Mouse (Mus musculus) midbrain, postnatal 0 days (tissue): ENCODE results near the gene 9430007A20Rik. TPM values are rescaled to one million over a fixed set of nuclear protein-coding genes. Genes with fewer than 3 reads are reported as not detected.

ENCODE experiments used
- ATAC-seq: fragments of 200-750 bp; cut with Nextera tagmentation; 2 replicates; pipeline ENCODE4 v1.8.0; 2017; ENCODE audit warnings: moderate number of reproducible peaks, mild to moderate bottlenecking, moderate TSS enrichment, moderate library complexity; ENCODE audit not compliant: low FRiP score
- DNase-seq: peaks from one replicate; pipeline ENCODE4 v3.0.0-alpha.2; 2015; ENCODE audit warnings: low spot score
- H3K27ac ChIP-seq: fragments of 300-500 bp; sonication (generic); 2 replicates; pipeline ENCODE4 v1.5.1; 2014; ENCODE audit warnings: low read depth, mild to moderate bottlenecking, low read length, mixed read lengths
- H3K27me3 ChIP-seq: fragments of 300-500 bp; sonication (generic); 2 replicates; pipeline ENCODE4 v1.6.1; 2014; ENCODE audit warnings: low read length, control low read depth, mixed read lengths; ENCODE audit not compliant: insufficient read depth
- H3K36me3 ChIP-seq: fragments of 300-500 bp; sonication (generic); 2 replicates; pipeline ENCODE4 v1.6.1; 2014; ENCODE audit warnings: low read length, control low read depth, mixed read lengths; ENCODE audit not compliant: insufficient read depth
- H3K4me1 ChIP-seq: fragments of 300-500 bp; sonication (generic); 2 replicates; pipeline ENCODE4 v1.6.1; 2014; ENCODE audit warnings: mild to moderate bottlenecking, control low read depth, antibody characterized with exemption, low read length, mixed read lengths; ENCODE audit not compliant: insufficient read depth
- H3K4me2 ChIP-seq: fragments of 300-500 bp; sonication (generic); 2 replicates; pipeline ENCODE4 v1.6.1; 2014; ENCODE audit warnings: low read depth, mild to moderate bottlenecking, low read length, mixed read lengths; ENCODE audit not compliant: poor library complexity, severe bottlenecking
- H3K4me3 ChIP-seq: fragments of 300-500 bp; sonication (generic); 2 replicates; pipeline ENCODE4 v1.5.1; 2014; ENCODE audit warnings: low read depth, mild to moderate bottlenecking, low read length, moderate library complexity
- H3K9ac ChIP-seq: fragments of 300-500 bp; sonication (generic); replicated peaks from 2 replicates; pipeline ENCODE4 v1.6.1; 2014; ENCODE audit warnings: mild to moderate bottlenecking, low read length, moderate library complexity, mixed read lengths; ENCODE audit not compliant: poor library complexity, severe bottlenecking
- H3K9me3 ChIP-seq: fragments of 300-500 bp; sonication (generic); 2 replicates; pipeline ENCODE4 v1.6.1; 2016; ENCODE audit warnings: low read length, control low read depth
- CTCF ChIP-seq: IDR thresholded peaks from 2 replicates; pipeline ENCODE4 v1.5.1; 2016; ENCODE audit warnings: antibody characterized with exemption, mild to moderate bottlenecking
- WGBS: fragments of 180-500 bp; shearing (Covaris S2); extraction: QIAGEN DNeasy Blood & Tissue Kit; methylation state at CpG from one replicate; pipeline ENCODE4 v1.1.7; 2014; 5-methylcytosine and 5-hydroxymethylcytosine counted together
- polyA plus RNA-seq: library from polyadenylated mRNA; unstranded; fragments of >200 nt; fragmentation: Nextera tagmentation; extraction: Ambion mirVana; gene quantifications from 2 replicates; pipeline ENCODE4 v1.2.1, GENCODE M21; 2015
- total RNA-seq: library from RNA; depleted of rRNA; stranded (reverse); fragments of >200 nt; gene quantifications from 2 replicates; pipeline ENCODE4 v1.2.3, GENCODE M21; 2014; rRNA removed

9430007A20Rik gene
- total and polyA plus RNA-seq, 2 experiments from 2014 or later: not detected

DNA sequence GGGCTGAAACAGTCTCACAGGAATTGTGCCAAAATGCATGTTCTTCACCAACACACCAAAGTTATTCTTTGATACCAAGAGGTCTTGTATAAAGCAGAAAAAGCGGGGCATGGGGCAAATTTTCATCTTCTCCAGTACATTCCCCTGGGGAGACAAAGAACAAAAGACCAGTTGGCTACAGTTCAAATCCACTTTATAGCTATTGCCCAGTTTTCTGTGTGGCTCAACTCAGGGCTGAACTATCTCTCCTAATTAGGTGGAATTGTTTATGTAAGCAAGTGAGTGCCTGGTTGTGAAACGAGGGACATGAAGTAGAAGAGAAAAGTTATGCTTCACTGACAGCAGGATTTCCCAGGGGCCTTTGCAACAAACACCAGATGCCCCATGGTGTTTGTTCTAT lies 41.6 kb downstream of the 9430007A20Rik start:
- Histone ChIP-seq H3K27me3 (no peaks in the 10 kb centered on the region), H3K4me2 (no peak overlapping the region), H3K36me3 (no peaks in the 10 kb centered on the region), H3K4me1 (no peaks in the 10 kb centered on the region), H3K4me3 (no peak overlapping the region), H3K27ac (no peak overlapping the region), H3K9ac (no peak overlapping the region), H3K9me3 (peaks cover 43% of the 10 kb centered on the region)
- DNase-seq (no peak), ATAC-seq (no peak)
- TF ChIP-seq CTCF: no peak
- 65% methylated on average over 2 of the region's 2 CpGs for WGBS

DNA sequence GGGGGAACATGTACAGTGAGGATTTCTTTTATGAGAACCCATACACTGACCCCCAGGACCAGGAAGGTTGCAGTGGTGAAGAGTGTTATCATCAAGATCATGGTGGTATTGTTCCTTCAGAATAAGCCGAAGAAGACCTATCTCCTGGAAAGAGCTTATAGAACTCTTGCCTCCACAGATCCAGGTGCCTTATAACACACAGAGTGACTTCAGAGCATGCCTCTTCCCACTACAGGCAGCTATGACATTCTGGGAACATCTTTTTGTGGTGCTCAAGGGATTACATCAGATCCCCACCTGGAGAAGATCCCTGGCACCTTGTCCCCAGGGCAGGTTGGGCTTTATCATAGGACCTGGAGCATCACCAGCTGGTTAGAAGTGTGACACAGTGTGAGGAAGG lies 45.4 kb downstream of the 9430007A20Rik start, which contains the start of gene Gm13124:
Gm13124 (minus strand) TSS at position 101 of the 400 bp plus-strand sequence.
- Histone ChIP-seq H3K27ac (no peak within 1 kb of the TSS), H3K9ac (no peak within 1 kb of the TSS), H3K4me1 (no peaks in the 10 kb centered on the region), H3K4me2 (no peak within 1 kb of the TSS), H3K4me3 (no peak within 1 kb of the TSS), H3K27me3 (no peaks in the 10 kb centered on the region), H3K9me3 (peaks cover 34% of the 10 kb centered on the region), H3K36me3 (no peaks in the 10 kb centered on the region)
- no peak for DNase-seq
- 100% methylated on average over 1 of the region's 1 CpGs for WGBS
- no peak for ATAC-seq
- no peak for TF ChIP-seq CTCF

DNA sequence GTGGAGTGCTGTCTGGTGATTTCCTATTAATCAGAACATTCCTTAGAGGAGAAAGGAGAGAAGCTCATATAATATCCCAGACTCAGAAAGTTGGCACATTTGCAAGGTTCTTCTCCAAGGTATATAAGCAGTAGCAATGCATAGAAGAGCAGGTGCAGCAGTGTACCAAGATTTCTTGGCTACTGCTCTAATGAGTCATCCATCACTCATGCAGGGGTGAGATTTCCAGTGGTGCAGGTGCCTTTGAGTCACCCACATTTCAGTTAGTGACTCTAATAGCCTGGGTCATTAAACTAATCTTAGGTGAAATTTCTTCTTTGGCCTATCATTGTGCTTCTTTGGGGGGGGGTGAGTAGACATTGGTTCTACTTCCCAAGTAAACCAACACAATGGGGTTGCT lies 48.1 kb downstream of the 9430007A20Rik start:
- no peak for TF ChIP-seq CTCF
- Histone ChIP-seq H3K4me2 (no peak overlapping the region), H3K27me3 (no peaks in the 10 kb centered on the region), H3K4me1 (no peaks in the 10 kb centered on the region), H3K36me3 (no peaks in the 10 kb centered on the region), H3K9ac (no peak overlapping the region), H3K4me3 (no peak overlapping the region), H3K9me3 (peaks cover 18% of the 10 kb centered on the region), H3K27ac (no peak overlapping the region)
- DNase-seq (no peak), ATAC-seq (no peak)

Other genes starting within 250 kb of the 9430007A20Rik start
- not detected in 2 replicates for gene Pramel5, start 239.3 kb upstream of the 9430007A20Rik start, total RNA-seq
- not detected in 2 replicates for gene Pramel5, start 239.3 kb upstream of the 9430007A20Rik start, polyA plus RNA-seq
- not detected in 2 replicates for gene Gm13128, start 189.6 kb upstream of the 9430007A20Rik start, total RNA-seq
- not detected in 2 replicates for gene Gm13128, start 189.6 kb upstream of the 9430007A20Rik start, polyA plus RNA-seq
- gene Gm13119, start 161.9 kb upstream of the 9430007A20Rik start, total RNA-seq: not detected in 2 replicates
- gene Gm13119, start 161.9 kb upstream of the 9430007A20Rik start, polyA plus RNA-seq: not detected in 2 replicates
- not detected in 2 replicates for gene Pramef20, start 141.9 kb upstream of the 9430007A20Rik start, total RNA-seq
- gene Pramef20, start 141.9 kb upstream of the 9430007A20Rik start, polyA plus RNA-seq: not detected in 2 replicates
- 0.22 TPM in 1 of 2 replicates, not detected in the other for gene Pramef12, start 111.4 kb upstream of the 9430007A20Rik start, total RNA-seq
- not detected in 2 replicates for gene Pramef12, start 111.4 kb upstream of the 9430007A20Rik start, polyA plus RNA-seq
- not detected in 2 replicates for gene 1700012P22Rik, start 81.0 kb upstream of the 9430007A20Rik start, total RNA-seq
- not detected in 2 replicates for gene 1700012P22Rik, start 81.0 kb upstream of the 9430007A20Rik start, polyA plus RNA-seq
- gene Gm9944, start 66.5 kb upstream of the 9430007A20Rik start, total RNA-seq: not detected in 2 replicates
- not detected in 2 replicates for gene Gm9944, start 66.5 kb upstream of the 9430007A20Rik start, polyA plus RNA-seq
- not detected in 2 replicates for gene Aadacl3, start 56.1 kb upstream of the 9430007A20Rik start, total RNA-seq
- not detected in 2 replicates for gene Aadacl3, start 56.1 kb upstream of the 9430007A20Rik start, polyA plus RNA-seq
- not detected in 2 replicates for gene Gm13124, start 45.3 kb downstream of the 9430007A20Rik start, total RNA-seq
- gene Gm13124, start 45.3 kb downstream of the 9430007A20Rik start, polyA plus RNA-seq: not detected in 2 replicates
- gene Aadacl4, start 93.9 kb downstream of the 9430007A20Rik start, total RNA-seq: not detected in 2 replicates
- gene Aadacl4, start 93.9 kb downstream of the 9430007A20Rik start, polyA plus RNA-seq: not detected in 2 replicates
- gene Gm436, start 166.5 kb downstream of the 9430007A20Rik start, total RNA-seq: not detected in 2 replicates
- gene Gm436, start 166.5 kb downstream of the 9430007A20Rik start, polyA plus RNA-seq: not detected in 2 replicates
- not detected in 2 replicates for gene Gm13178, start 201.6 kb downstream of the 9430007A20Rik start, total RNA-seq
- not detected in 2 replicates for gene Gm13178, start 201.6 kb downstream of the 9430007A20Rik start, polyA plus RNA-seq